Mouse (Mus musculus): ENCODE data around the gene Bcl7c. TPM values are rescaled to one million over a fixed set of nuclear protein-coding genes. Genes with fewer than 3 reads are reported as not detected.
"Not testable (repeated sequence)": the region's sequence is repeated elsewhere in the genome, so short reads cannot be mapped to it uniquely, and the experiment has no call there.

The Bcl7c gene
- polyA plus RNA-seq, 1 experiment from 2014 or later = 33.1 TPM

DNA sequence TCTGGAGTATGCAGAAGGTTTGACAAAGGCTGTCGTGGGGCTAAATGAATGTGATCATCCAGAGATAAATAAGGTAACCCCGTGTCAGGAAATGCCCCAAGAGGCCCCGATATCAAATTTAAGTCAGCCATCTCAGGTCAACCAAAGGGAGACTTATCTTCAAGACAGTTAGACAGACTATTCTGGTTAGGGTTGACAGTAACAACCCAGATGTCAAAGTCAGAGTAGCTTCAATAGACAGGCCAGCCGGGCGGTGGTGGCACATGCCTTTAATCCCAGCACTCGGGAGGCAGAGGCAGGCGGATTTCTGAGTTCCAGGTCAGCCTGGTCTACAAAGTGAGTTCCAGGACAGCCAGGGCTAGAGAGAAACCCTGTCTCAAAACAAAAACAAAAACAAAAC, 15.0 kb downstream of the Bcl7c start:
- H3K4me1 ChIP-seq (ENCODE audit: control insufficient read depth, insufficient read depth, low read length); H3K9ac ChIP-seq (ENCODE audit: low read length); H3K27me3 ChIP-seq (ENCODE audit: control insufficient read depth, insufficient read depth, low read length); H3K9me3 ChIP-seq (replicated peaks; ENCODE audit: control insufficient read depth, low read length); H3K27ac ChIP-seq (ENCODE audit: low read length); H3K4me3 ChIP-seq (replicated peaks; ENCODE audit: low read length); H3K36me3 ChIP-seq (ENCODE audit: control insufficient read depth, insufficient read depth, low read length); H3K4me2 ChIP-seq (ENCODE audit: low read depth, low read length); ATAC-seq (ENCODE audit: insufficient read depth, low FRiP score): not testable (repeated sequence)
- WGBS = 91% methylated on average over 7 of the region's 7 CpGs

DNA sequence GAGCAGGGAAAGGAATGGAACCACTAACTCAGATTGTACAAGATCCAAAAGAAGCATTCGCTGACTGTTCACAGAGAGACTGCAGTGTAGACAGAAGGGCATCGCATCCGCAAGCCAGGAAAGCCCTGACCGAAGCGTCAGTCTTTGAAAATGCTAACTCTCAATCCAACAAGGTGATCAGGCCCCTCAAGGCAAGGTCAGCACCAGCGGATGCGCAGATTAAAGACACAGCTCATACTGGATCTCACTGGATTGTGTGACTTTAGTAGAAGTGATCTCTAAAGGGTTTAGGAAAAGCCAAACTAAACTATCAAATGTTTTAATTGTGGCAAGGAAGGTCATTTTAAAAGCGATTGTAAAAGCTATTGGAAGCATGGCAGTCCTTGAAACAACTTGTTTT, 15.4 kb downstream of the Bcl7c start:
- ATAC-seq (ENCODE audit: insufficient read depth, low FRiP score) = no peak
- no peak overlapping the region for H3K4me3 ChIP-seq (replicated peaks; ENCODE audit: low read length)
- H3K9ac ChIP-seq (ENCODE audit: low read length) = no peak overlapping the region
- no peak overlapping the region for H3K27ac ChIP-seq (ENCODE audit: low read length)
- H3K36me3 ChIP-seq (ENCODE audit: control insufficient read depth, insufficient read depth, low read length) = no peaks in the 10 kb centered on the region
- no peaks in the 10 kb centered on the region for H3K9me3 ChIP-seq (replicated peaks; ENCODE audit: control insufficient read depth, low read length)
- WGBS = 91% methylated on average over 8 of the region's 8 CpGs
- H3K4me2 ChIP-seq (ENCODE audit: low read depth, low read length) = no peak overlapping the region
- no peaks in the 10 kb centered on the region for H3K27me3 ChIP-seq (ENCODE audit: control insufficient read depth, insufficient read depth, low read length)
- H3K4me1 ChIP-seq (ENCODE audit: control insufficient read depth, insufficient read depth, low read length) = peaks cover 10% of the 10 kb centered on the region

DNA sequence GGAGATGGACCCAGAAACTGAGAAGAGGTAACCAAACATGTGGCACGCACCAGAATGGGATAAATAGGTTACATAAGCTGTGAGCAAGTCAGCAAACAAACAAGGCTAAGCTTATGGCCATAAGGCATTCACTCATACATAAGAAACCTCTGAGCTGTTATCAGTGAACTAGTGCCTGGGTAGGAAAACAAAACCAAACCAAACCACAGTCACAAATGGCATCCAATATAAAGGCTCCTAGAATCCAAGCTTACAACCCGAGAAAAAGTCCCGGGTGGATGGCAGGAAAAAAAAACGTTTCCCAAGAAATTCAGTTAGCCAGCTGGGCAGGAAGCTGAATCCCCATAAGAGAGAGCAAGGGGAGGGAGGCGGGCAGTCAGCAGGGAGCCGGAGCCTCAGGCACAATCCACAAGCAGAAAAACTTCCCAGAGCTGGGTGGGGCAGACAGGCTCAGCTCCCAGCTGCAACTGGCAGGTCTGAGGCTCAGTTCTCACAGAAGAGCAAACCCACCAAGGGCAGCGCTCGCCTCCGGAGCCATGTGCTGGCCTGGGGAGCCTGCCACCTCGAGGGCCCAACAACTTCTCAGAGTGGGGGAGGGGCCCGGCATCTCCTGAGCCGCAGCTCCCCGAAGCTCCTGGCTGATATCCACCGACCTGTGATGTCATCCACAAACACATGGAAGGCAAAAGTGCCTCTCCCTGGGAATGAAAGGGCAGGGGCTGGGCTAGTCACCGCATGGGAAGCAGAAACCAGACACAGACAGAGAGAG, 17.3 kb downstream of the Bcl7c start:
- H3K4me3 ChIP-seq (replicated peaks; ENCODE audit: low read length) = peak overlapping the region; percentile 45
- peaks cover 10% of the 10 kb centered on the region for H3K4me1 ChIP-seq (ENCODE audit: control insufficient read depth, insufficient read depth, low read length)
- peak; percentile 86 for ATAC-seq (ENCODE audit: insufficient read depth, low FRiP score)
- H3K9ac ChIP-seq (ENCODE audit: low read length) = peak overlapping the region; percentile 74
- peak overlapping the region; percentile 68 for H3K4me2 ChIP-seq (ENCODE audit: low read depth, low read length)
- H3K27me3 ChIP-seq (ENCODE audit: control insufficient read depth, insufficient read depth, low read length) = no peaks in the 10 kb centered on the region
- peak overlapping the region; percentile 95 for H3K27ac ChIP-seq (ENCODE audit: low read length)
- H3K36me3 ChIP-seq (ENCODE audit: control insufficient read depth, insufficient read depth, low read length) = no peaks in the 10 kb centered on the region
- WGBS = 3% methylated on average over 15 of the region's 15 CpGs
- no peaks in the 10 kb centered on the region for H3K9me3 ChIP-seq (replicated peaks; ENCODE audit: control insufficient read depth, low read length)

DNA sequence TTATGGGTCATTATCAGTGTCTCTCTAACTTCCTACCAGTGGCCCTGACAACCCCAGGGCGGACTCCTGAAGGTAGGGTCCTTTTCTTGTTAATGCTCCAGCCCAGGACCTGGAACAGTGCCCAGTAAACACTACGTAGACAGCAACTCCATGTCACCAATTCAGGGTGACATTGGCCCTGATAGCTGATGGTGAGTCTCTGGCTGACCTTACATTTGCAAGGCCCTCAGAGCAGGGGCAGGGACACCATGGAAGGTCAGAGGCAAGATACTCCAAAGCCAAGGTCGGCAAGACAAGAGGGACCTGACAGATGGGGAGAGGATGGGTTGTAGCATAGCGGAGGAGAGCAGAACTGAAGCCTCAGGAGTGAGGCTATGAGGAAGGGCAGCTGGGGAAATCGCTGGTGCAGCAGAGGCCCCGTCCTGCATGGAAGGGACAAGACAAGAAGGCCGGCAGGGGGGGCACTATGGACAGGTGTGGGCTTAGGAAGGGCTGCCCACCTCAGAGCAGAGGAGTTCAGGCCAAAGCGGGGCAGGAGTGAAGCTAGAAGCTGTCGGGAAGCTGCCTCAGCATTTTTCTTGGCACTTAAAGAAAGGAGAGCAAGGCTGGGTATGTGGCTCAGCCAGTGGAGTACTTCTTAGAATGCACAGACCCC, 19.0 kb downstream of the Bcl7c start:
- Histone ChIP-seq H3K27me3 (ENCODE audit: control insufficient read depth, insufficient read depth, low read length) (no peaks in the 10 kb centered on the region), H3K27ac (ENCODE audit: low read length) (no peak overlapping the region), H3K36me3 (ENCODE audit: control insufficient read depth, insufficient read depth, low read length) (no peaks in the 10 kb centered on the region), H3K9me3 (replicated peaks; ENCODE audit: control insufficient read depth, low read length) (no peaks in the 10 kb centered on the region), H3K4me2 (ENCODE audit: low read depth, low read length) (no peak overlapping the region), H3K4me1 (ENCODE audit: control insufficient read depth, insufficient read depth, low read length) (peaks cover 19% of the 10 kb centered on the region), H3K9ac (ENCODE audit: low read length) (no peak overlapping the region), H3K4me3 (replicated peaks; ENCODE audit: low read length) (no peak overlapping the region)
- 74% methylated on average over 9 of the region's 9 CpGs for WGBS
- no peak for ATAC-seq (ENCODE audit: insufficient read depth, low FRiP score)

DNA sequence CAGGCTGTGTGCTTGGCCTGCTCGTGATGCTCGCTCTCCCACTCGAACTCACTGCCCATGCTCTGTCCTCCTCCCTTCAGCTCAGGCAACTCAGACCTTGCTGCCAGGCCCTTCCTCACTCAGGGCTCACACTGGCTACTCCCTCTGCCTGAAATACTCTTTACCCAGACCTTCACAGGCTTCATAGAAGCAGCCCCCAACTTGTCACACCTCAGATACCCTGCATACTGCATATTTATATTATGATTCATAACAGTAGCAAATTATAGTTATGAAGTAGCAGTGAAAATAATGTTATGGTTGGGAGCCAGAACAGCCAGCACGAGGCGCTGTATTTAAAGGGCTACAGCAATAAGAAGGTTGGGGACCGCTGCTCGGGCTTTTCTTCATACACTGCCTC, 19.8 kb downstream of the Bcl7c start:
- Histone ChIP-seq H3K9ac (ENCODE audit: low read length) (no peak overlapping the region), H3K9me3 (replicated peaks; ENCODE audit: control insufficient read depth, low read length) (no peaks in the 10 kb centered on the region), H3K4me1 (ENCODE audit: control insufficient read depth, insufficient read depth, low read length) (peaks cover 19% of the 10 kb centered on the region), H3K27ac (ENCODE audit: low read length) (no peak overlapping the region), H3K4me3 (replicated peaks; ENCODE audit: low read length) (no peak overlapping the region), H3K4me2 (ENCODE audit: low read depth, low read length) (no peak overlapping the region), H3K27me3 (ENCODE audit: control insufficient read depth, insufficient read depth, low read length) (no peaks in the 10 kb centered on the region), H3K36me3 (ENCODE audit: control insufficient read depth, insufficient read depth, low read length) (no peaks in the 10 kb centered on the region)
- ATAC-seq (ENCODE audit: insufficient read depth, low FRiP score) = no peak
- WGBS = 82% methylated on average over 7 of the region's 7 CpGs

DNA sequence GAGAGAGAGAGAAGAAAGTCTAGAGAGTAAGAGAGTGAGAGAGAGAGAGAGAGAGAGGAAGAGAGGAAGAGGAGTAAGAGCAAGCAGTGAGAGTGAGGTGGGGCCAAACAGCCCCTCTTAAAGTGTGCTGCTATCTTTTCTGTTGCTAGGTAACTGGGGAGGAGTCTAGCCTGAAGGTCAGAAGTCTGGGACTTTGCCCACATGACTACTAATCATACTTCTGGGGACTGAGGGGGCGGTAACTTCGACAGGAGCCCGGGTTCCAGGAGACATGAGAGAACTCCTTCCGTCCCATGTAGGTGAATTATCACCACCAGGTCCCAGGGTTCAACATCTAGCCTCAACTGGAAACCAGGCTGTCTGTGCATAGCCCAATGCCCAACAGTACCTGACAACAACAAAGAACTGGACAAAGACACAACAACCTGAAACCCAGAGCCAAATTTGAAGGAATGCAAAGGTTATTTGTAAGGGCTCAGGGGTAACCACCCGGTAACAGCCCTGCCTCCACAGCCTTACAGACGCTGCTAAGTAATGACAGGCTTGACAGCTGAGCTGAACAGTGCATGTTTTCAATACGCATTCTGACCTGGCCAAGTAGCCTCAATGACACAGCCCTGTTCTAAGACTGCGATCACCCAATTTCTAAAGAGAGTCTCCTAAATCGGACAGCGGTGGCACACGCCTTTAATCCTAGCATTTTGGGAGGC, 21.8 kb downstream of the Bcl7c start:
- Histone ChIP-seq H3K9ac (ENCODE audit: low read length) (no peak overlapping the region), H3K4me3 (replicated peaks; ENCODE audit: low read length) (no peak overlapping the region), H3K27me3 (ENCODE audit: control insufficient read depth, insufficient read depth, low read length) (no peaks in the 10 kb centered on the region), H3K4me2 (ENCODE audit: low read depth, low read length) (no peak overlapping the region), H3K27ac (ENCODE audit: low read length) (no peak overlapping the region), H3K4me1 (ENCODE audit: control insufficient read depth, insufficient read depth, low read length) (peaks cover 19% of the 10 kb centered on the region), H3K9me3 (replicated peaks; ENCODE audit: control insufficient read depth, low read length) (no peaks in the 10 kb centered on the region), H3K36me3 (ENCODE audit: control insufficient read depth, insufficient read depth, low read length) (no peaks in the 10 kb centered on the region)
- WGBS = 64% methylated on average over 11 of the region's 11 CpGs
- no peak for ATAC-seq (ENCODE audit: insufficient read depth, low FRiP score)

DNA sequence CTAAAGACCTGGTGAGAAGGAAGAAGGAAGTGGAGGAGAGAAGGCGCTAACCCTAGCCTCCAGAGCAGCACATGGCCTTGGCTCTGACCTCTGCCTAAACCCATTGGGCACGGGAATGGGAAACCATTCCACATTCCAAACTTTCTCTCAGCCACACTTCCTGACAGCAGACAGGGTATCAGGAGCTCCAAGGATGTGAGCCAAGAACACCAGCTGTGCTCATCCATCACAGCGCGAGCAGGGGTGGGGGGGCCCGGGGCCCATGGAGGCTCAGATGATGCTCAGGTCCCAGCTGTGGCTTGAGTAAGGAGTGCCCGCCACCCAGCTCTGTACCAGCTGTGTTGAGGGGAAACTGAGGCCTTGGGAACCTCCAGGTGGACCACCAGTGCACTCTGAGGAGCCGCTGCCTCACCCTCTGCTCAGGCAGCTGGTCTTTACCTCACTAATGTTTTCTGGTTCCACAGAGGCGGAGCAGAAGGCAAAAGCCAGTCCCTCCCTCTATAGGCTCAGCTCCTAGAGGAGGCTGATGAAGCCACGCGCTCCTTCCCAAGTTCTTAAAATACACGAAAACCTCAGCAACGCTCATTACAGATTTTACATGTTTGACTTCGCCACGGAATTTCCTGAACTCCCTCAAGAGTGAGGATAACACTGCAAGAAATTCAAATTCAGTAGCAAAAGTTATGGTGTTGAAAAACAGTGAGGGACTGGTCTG, 23.3 kb downstream of the Bcl7c start:
- ATAC-seq (ENCODE audit: insufficient read depth, low FRiP score) = peak; percentile 54
- H3K9ac ChIP-seq (ENCODE audit: low read length) = peak overlapping the region; percentile 31; the same call in 1 of the 2 replicates
- H3K4me3 ChIP-seq (replicated peaks; ENCODE audit: low read length) = no peak overlapping the region
- 36% methylated on average over 14 of the region's 14 CpGs for whole genome bisulfite sequencing
- no peaks in the 10 kb centered on the region for H3K36me3 ChIP-seq (ENCODE audit: control insufficient read depth, insufficient read depth, low read length)
- H3K9me3 ChIP-seq (replicated peaks; ENCODE audit: control insufficient read depth, low read length) = no peaks in the 10 kb centered on the region
- H3K27me3 ChIP-seq (ENCODE audit: control insufficient read depth, insufficient read depth, low read length) = no peaks in the 10 kb centered on the region
- H3K27ac ChIP-seq (ENCODE audit: low read length) = peak overlapping the region; percentile 32; the same call in 1 of the 2 replicates
- H3K4me1 ChIP-seq (ENCODE audit: control insufficient read depth, insufficient read depth, low read length) = peaks cover 9% of the 10 kb centered on the region; the same call in 1 of the 2 replicates
- no peak overlapping the region for H3K4me2 ChIP-seq (ENCODE audit: low read depth, low read length)

DNA sequence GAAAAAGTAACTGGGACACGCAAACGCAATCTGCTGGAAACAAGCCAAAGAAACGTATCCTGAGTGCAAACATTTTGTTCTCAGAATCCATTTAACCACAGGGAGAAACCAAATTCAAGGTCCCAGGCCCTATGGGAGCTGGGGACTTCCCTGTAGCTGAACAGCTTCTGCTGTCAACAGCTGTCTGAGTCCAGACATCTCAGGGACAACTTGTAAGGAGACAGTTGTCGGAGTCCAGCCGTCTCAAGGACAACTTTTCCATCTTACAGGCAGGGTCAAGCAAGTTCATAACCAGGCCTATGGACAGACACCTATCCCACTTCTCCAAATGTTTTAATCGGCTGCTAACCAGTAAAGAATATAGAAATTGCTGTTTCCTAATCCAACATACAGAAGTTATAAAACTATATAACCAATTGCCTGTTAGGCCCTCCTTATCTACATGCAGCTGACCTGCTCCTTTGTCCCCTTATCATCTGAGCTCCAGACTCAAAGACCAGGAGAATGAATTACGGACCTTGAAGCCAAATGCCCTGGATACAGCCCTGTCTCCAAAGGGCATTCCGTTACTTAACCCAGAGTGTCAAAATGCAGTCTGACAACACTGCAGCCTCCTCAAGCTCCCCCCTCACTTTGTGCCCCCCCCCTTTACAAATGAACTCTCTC, 26.7 kb downstream of the Bcl7c start:
- Histone ChIP-seq H3K27ac (ENCODE audit: low read length) (no peak overlapping the region), H3K27me3 (ENCODE audit: control insufficient read depth, insufficient read depth, low read length) (no peaks in the 10 kb centered on the region), H3K4me2 (ENCODE audit: low read depth, low read length) (no peak overlapping the region), H3K4me3 (replicated peaks; ENCODE audit: low read length) (no peak overlapping the region), H3K9me3 (replicated peaks; ENCODE audit: control insufficient read depth, low read length) (no peaks in the 10 kb centered on the region), H3K36me3 (ENCODE audit: control insufficient read depth, insufficient read depth, low read length) (no peaks in the 10 kb centered on the region), H3K4me1 (ENCODE audit: control insufficient read depth, insufficient read depth, low read length) (peaks cover 9% of the 10 kb centered on the region; the same call in 1 of the 2 replicates), H3K9ac (ENCODE audit: low read length) (no peak overlapping the region)
- ATAC-seq (ENCODE audit: insufficient read depth, low FRiP score) = no peak
- WGBS = 70% methylated on average over 8 of the region's 8 CpGs
